Mouse (Mus musculus): Measurements from ENCODE around the gene Rasl11a.
"Not testable (repeated sequence)": the region's sequence is repeated elsewhere in the genome, so short reads cannot be mapped to it uniquely, and the experiment has no call there.

The Rasl11a gene

DNA sequence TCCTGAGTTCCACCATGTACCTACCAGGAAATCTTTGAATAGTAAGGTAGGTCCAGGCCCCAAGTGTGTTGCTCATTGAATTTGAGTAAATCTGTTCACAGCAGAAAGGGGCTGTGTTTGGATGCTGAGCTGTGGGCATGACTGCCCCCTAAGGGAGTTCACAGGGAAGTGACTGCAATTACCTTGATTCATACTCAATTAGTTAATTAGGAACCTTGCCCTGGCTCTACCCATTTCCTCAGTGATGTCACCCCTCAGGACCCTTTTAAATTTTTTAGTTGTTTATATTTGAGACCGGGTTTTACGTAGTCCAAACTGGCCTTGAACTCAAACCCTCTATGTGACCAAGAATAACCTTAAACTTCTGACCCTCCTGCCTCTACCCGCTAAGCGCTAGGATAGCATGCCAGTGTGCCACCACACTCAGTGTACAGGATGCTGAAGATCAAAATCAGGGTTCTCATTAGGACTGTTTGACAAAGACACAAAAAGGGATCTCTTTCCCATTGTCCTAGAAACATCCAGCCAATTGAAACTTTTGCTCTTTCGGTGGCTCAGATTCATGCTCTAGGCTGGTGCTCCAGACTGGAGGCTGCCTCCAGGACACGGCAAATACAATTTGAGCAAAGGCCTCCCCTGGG lies 450 bp upstream of the Rasl11a start:
- DNase-seq (ENCODE audit: low spot score), result no peak

DNA sequence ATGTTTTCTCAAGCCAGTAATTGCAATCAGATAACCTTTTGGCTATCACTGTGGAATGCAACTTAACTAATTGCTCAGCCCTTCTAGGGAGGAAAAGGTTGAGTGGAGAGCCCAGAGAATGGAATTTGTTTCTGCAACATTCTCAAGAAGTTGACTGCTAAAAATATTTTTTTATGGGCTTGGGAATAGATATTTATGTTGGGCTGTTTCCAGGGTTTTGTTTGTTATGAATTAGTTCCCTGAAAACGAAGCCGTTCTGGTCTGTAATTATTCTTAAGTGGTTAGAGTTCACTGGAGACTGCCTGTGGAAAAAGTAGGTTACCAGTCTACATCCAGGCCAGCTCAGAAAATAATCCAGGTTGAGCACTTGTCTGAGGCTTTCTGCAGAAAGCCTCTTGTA lies 1.6 kb downstream of the Rasl11a start:
- DNase-seq (ENCODE audit: low spot score), result no peak

DNA sequence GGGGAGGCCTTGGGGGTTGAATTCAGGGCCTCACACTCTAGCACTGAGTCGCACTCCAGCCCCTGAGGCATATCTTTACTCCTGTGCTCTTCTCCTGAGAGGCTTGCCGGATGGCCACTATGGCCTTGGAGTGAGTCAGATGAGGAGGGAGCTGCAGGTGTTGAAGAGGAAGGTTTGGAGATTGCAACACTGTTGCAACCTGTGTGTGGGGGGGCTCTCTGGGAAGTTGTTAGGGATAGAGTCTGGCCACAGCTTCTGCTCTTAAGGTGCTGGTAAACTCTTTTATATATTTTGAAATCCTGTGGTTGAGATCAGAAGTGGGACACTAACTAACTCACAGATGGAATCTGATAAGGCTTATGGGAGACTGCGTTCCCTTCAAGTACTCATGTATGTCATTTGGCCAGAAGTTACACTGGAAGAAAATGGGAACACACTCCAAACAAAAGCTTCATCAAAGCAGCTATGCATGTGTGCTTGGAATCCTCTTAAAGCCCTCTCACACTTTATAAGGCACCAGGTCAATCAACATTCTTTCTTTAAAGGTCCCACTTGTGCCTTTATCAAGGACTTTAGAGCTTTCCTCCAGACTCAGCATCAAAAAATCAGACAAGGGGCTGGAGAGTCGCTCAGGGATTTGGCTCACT lies 4.2 kb downstream of the Rasl11a start:
- DNase-seq (ENCODE audit: low spot score), result no peak

DNA sequence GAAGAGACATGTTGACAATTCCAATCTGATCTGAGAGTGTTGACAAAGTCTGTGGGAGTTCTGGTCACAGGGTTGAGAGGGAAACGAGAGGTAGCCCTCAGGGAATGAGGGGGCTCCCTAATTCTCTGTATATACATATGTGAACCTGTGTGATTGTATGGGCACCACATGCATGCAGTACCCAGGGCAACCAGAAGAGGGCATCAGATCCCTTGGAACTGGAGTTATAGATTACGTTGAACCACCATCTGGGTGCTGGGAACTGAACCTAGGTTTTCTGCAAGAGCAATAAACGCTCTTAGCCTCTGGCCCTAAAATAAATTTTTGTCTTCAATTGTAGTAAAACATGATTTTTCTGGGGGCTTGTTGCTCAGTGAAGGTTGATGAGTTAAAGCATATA lies 11.2 kb downstream of the Rasl11a start:
- no peak for DNase-seq (ENCODE audit: low spot score)

DNA sequence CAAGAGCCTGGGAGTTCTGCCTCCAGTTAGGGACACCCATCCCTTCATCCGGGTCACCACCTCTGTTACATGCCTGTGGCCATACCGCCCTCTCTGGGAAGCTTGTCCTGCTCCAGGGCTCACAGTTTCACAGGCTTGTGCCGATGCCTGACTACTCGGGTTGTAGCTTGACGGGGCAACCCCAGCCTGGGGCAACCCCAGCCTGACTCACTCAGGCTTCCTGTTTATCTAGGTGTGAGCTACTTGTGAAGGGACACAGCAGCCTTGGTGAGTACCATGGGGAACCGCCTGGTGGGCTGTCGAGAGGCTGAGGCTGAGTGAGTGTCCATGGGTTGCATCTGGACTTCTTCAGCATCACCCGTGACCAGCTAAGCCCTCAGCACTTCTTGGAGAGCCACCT lies 12.7 kb downstream of the Rasl11a start:
- DNase-seq (ENCODE audit: low spot score), result no peak

DNA sequence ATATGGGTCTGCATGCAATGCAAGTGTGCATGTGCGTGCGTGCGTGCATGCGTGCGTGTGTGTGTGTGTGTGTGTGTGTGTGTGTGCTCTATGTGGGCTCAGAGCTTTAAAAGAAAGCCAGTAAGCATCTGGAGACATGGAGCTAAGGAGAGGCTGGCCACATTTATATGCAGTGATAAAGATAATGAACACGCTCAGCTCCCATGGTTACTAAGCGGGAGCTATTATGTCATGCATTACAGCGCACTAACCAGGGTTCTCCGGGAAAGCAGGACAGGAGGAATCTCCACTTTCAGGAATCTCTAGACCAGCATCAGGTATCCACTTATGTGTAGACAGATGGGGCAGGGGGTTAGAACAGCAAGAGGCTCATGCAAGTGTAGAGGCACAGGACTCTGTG lies 13.9 kb downstream of the Rasl11a start:
- DNase-seq (ENCODE audit: low spot score), result no peak

DNA sequence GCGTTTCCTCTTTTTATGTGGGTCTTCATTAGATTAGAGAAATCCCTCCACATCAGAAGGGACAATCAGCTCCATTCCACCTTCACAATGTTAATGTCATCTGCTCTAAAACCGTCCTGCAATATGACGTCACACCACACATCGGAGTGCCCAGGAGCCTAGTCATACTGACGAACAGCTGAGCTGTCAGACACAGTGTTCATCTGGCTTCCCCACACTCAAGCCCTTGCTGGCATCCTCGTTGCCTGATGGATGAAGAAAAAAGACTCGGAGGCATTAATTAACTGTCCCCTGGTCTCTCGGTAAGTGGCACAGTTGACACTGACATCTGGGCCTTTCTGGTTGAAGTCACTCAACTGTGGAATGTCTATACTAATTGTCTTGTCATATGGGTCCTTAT lies 14.4 kb downstream of the Rasl11a start:
- no peak for DNase-seq (ENCODE audit: low spot score)

DNA sequence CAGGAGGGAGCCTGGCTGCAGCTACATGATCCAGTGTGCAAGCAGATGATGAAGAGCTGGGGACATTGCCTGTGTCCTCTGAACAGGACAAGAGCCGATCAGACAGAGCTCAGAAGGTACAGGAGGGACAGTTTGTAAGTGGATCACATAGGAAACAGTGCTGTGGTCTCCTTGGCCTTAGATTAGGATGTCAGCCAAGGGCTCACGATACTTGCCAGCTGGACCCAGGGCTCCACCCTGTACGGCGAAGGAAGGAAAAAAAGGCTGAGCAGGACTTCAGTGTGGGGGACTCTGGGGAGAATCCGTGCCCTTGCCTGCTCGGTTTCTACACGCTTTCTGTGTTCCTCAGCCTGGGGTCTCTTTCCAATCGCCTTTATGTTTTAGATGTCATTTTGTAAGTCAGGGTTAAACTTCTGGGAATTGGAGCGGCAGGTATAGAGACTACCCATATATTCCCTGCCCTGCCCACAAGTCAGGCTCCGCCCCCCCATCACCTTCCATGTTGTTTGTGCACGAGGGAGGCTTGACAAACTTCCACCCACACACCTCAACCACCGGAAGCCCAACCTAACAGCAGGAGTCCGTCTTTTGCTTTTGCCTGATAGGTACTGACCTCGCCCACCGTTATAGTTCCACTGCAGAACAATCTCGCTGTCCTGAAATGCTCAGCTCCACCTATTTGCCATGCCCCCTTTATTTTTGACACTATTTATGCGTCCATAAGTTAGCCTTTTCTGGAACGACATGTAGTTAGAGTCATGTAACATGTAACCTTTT lies 15.5 kb downstream of the Rasl11a start:
- DNase-seq (ENCODE audit: low spot score), result no peak

DNA sequence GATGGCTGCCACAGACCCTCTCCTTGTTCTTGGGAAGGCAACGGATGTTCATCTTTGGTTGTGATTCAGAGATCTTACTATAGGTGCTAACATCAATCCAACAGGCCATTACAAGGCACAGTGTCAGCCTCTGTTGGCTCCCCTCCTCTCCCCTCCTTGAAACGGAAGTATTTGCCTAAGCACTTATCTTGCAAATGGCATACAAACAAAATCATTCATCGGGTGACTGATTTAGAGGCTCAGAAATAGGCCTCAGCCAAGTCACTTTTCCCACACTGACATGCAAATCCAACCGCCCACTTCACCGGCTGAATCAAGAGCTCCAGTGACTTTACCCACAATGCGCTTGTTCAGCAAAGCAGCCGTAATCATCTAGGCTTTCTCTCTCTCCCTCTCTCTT lies 16.7 kb downstream of the Rasl11a start:
- no peak for DNase-seq (ENCODE audit: low spot score)

DNA sequence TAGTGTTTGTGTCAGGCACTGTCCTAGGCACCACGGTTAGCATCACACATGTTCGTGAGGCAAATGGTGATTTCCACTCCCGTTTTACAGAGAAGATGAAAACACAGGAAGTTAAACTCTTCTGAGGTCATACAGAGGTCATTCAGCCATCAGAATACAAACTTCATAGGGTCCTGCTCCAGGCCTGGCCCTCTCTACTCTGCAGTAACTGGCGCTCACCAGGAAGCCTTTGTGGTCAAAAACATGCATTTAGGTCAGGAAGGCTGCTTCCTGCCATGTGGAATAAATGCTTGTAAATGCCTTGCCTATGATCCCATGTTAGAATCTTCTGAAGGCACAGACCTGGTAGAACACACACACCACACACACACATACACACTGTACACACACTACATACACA lies 20.6 kb downstream of the Rasl11a start:
- no peak for DNase-seq (ENCODE audit: low spot score)

DNA sequence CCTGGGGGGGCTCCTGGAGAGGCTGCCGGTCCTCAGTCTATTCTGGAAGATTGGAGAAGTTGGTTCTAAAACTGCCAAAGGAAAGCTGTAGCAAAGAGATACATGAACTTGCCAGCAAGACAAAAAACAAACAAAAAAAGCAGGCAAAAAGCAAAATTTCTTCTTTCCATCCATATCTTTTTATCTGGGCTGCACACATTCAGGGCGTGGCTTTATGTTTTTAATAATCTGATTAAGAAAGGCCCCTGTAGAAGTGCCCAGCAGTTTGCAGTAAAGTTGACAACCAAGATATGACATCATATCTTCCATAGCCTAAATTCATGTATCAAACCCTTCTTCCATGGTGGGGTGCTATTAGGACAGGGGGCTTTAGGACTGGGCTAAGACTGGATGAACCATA lies 21.4 kb downstream of the Rasl11a start:
- no peak for DNase-seq (ENCODE audit: low spot score)

DNA sequence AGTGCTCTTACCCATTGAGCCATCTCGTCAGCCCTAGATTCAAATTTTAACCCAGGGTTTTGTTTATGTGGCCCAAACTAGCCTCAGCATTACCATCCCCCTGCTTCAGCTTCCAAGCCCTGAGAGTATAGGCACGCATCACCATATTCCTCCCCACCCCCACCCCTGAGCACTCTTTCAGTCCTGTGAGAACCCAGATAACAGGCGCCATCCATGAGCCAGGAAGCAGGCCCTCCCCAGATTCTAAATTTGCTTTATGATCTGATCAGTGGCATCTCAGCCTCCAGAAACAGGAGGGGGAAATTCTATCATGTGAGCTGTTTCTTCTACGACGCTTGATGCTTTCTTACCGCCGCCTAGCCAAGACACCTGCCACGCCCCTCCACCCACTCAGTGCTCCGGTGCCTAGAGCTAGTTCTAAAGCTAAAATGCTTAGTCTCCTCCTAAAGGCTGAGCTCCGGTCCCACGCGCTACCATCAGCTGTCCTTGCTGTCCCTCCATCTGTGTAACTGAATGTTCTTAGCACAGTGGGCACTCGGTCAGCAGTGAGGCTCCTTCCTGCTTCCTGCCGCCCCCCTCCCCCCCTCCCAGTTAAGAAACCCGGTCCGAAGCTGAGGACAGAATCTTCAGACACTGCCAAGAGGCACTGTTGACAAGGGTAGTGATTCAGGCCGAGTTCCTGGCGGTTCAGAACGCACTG lies 22.5 kb downstream of the Rasl11a start:
- DNase-seq (ENCODE audit: low spot score), result peak; percentile 45

DNA sequence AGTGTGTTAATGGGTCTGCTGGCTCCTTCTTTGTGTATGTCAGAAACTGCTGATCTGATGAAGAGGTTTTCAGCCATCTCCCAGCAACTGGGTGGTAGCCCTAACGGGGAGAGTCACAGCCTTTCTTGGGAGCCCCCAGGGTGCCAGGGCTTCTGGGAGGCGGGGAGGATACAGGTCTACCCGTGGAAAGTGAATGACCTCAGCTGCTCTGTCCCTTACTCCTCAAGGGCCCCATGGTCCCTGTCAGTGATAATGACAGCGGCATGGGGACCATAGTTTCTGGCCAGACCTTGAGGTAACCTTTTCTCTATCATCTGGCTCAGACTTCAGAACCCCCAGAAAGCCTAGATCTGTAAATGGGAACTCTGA lies 23.1 kb downstream of the Rasl11a start:
- DNase-seq (ENCODE audit: low spot score), result no peak

DNA sequence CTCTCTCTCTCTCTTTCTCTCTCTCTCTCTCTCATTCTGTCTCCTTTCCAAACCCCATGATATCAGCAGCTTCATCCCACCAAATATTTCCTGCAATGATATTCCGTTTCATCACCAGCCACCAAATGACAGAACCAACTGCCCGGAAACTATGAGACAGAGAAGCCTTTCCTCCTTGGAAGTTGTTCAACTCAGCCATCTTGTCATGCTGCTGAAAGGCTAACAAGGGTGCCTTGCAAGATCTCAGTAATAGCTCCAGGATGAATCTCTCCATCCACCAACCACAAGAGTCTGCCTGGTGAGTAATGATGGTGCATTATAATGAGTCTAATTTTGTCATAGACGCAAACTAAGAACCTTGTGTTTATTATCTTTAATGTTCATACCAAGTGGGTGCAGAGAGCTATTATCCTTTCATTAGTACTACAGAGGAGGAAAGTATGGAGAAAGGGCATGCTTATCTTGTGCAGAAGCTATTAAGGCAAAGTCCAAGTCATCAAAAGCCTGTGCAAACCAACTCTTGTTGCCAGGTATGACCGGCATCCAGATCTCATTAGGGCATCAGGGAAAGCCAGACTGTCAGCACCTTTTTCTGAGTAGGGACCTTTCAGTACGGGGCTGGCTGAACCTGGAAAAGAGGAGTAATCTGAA lies 28.2 kb downstream of the Rasl11a start:
- no peak for DNase-seq (ENCODE audit: low spot score)

DNA sequence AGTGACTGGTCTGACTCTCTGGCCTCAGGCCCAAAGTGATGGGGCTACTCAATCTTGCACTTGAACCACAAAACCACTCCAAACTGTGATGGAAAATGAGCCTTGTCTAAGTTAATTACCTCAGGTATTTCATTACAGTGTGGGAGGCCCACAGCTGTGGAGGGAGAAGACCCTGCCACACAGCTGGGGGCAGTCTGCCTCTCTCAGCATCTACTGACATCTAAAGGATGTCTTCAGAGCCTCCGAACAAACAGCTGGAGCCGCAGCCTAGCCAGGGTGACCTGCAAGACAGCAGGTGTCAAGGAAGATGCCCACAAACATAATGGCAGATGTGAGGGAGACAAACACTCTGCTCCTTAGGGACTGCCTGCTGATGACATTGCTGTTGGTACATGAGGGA lies 31.2 kb downstream of the Rasl11a start:
- no peak for DNase-seq (ENCODE audit: low spot score)

DNA sequence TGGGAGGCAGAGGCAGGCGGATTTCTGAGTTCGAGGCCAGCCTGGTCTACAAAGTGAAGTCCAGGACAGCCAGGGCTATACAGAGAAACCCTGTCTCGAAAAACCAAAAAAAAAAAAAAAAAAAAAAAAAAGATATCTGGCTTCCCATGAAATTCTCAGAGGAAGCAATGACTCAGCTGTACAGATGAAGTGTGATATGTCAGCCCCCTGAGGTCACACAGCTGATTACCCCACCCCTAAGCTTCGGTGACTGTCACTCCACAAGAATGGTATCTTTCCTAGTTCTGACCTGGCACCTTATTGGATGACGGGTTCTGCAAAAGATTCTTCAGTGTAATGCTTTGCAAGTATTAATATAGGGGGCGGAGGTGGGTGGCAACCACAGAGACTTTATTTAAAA lies 33.0 kb downstream of the Rasl11a start:
- DNase-seq (ENCODE audit: low spot score), result not testable (repeated sequence)

DNA sequence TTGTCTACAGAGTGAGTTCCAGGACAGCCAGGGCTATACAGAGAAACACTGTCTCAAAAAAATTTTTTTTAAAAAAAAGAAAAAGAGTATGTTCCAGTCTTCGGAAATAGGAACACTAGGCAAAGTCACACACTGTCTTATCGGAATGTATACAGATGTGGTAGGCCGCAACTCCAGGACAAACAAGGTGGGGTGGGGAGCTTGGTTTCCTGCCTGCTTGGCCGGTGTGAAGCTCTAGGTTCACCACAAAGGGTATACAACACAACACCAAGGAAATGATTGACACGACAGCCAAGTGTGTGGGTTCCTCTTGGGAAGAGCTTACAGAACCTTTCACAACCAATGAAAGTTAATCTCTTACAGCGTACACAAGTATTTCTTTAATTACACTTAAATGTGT lies 37.4 kb downstream of the Rasl11a start:
- no peak for DNase-seq (ENCODE audit: low spot score)

DNA sequence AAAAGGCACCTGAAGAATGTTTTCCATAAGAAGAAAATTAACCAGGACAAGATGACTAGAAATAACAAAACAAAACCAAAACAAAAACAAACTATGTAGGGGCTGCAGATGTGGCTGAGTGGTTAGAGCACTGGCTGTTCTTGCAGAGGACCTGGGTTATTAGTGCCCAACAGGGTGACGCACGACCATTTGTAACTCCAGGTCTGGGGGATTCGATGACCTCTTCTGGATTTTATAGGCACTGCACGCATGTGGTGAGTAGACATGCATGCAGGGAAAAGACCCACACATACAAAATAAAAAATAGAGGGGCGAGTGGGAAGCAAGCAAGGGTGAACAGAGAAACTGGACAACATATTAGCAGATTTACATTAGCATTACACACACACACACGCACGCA lies 38.2 kb downstream of the Rasl11a start:
- DNase-seq (ENCODE audit: low spot score), result no peak

DNA sequence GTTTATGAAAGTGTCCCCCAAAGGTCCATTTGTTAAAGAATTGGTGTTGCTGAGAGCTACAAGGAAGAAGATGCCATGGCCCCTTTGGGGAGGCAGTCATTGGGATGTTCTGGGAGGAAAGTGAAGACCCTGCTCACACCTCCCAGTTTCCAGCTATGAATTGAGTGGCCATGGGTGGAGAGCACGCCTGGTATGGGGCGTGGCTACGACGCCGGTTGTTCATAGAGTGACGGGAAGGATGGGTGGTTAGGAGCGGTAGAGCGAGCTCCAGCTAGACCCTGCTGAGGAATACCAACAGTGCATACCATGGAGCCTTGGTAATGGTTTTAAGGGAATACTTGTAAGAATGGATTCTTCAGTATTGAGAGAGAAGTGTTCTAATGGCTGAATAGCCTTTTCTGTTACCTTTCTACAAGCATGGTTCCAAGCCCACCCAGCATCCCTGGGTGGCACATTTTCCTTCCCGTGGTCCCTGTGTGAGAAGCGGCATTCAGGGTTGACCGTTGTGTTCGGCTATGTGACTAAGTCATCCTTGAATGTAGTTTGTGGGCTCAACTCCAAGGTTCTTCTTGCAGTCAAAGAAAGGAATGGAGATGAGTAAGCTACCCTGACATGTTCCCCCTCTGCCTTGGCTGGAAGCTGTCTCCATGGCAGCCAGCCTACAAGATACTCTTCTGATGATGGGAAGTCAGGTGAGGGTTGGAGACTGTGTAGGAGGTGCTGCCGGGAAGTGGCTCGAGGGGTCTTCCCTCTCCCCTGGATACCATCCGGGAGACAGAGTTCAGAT lies 38.8 kb downstream of the Rasl11a start:
- no peak for DNase-seq (ENCODE audit: low spot score)

DNA sequence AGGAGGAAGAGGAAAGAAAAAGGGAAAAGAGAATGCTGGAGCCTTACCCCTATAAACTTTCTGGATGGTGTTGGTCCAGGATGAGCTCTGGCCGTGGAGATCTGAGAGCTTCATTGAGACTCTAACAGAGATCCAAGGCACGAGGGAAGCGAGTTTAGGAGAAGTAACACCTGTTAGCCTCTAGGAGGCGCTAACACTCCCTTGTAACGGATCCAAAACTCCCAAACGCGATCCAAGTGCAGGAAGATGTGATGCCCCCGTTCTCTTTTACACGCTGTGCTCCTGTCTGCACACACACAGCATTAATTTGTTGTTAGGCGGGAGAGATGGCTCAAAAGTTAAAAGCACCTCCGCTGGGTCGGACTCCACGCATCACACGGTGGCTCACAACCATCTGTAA lies 46.3 kb downstream of the Rasl11a start:
- no peak for DNase-seq (ENCODE audit: low spot score)

DNA sequence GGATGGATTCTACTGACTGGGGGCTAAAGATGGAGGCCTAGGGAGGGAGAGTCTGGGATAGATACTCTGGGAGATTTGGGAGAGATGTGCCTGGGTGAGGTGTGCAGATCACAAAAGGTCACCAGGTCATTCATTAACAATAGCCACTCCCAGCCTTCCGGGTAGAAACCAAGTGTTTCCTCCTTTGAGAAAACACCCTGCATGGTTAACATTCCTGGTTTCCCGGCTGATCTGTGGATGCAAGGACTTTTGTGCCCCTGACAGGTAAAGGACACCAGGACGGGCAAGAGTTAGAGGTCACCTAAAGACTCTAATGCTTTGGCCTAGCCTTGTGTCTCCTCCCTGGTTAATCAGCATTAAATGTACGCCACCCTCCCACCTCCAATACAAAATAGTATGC lies 48.0 kb downstream of the Rasl11a start:
- no peak for DNase-seq (ENCODE audit: low spot score)
